Mouse (Mus musculus): ENCODE measurements around the gene Npy2r.

- no peak for TF ChIP-seq CTCF (conservative IDR thresholded peaks at IDR 0.05 in 1 of 2, IDR thresholded peaks at IDR 0.05 in 1 of 2; ENCODE audit: low read depth in 2 of 2, low read length in 2 of 2)
- no peak for TF ChIP-seq MAX (IDR thresholded peaks at IDR 0.05; ENCODE audit: low read length)
- TF ChIP-seq CHD2 (IDR thresholded peaks at IDR 0.05; ENCODE audit: low read length): no peak
- TF ChIP-seq MXI1 (IDR thresholded peaks at IDR 0.05; ENCODE audit: low read depth, low read length): no peak
- no peak for TF ChIP-seq SMC3 (IDR thresholded peaks at IDR 0.05; ENCODE audit: low read depth, low read length)
- no peak for TF ChIP-seq ZC3H11A (IDR thresholded peaks at IDR 0.05; ENCODE audit: low read depth, low read length)
Measured at GRCm38 (mm10) chr3:82547908-82548721, at the start of gene Npy2r.

Measured in CH12.LX (cell line).